Mouse (Mus musculus) forebrain, embryonic 11.5 days (tissue): ENCODE data around the gene Hoxb4. TPM values are rescaled to one million over a fixed set of nuclear protein-coding genes. Genes with fewer than 3 reads are reported as not detected.

Experiments used
- ATAC-seq: fragments of 200-750 bp; cut with Nextera tagmentation; replicated peaks from 2 replicates; pipeline ENCODE4 v1.8.0; 2017; ENCODE audit warnings: moderate TSS enrichment; ENCODE audit not compliant: low FRiP score
- DNase-seq: peaks from one replicate; pipeline ENCODE4 v3.0.0-alpha.2; 2017; ENCODE audit warnings: low spot score
- H3K27ac ChIP-seq: fragments of 300-500 bp; sonication (generic); 2 replicates; pipeline ENCODE4 v1.5.1; 2014; ENCODE audit warnings: low read depth, low read length
- H3K27me3 ChIP-seq: fragments of 300-500 bp; sonication (generic); 2 replicates; pipeline ENCODE4 v1.6.1; 2014; ENCODE audit warnings: mild to moderate bottlenecking, low read length, mixed read lengths; ENCODE audit not compliant: control insufficient read depth, insufficient read depth
- H3K36me3 ChIP-seq: fragments of 300-500 bp; sonication (generic); 2 replicates; pipeline ENCODE4 v1.6.1; 2014; ENCODE audit warnings: mild to moderate bottlenecking, low read length, moderate library complexity, mixed read lengths; ENCODE audit not compliant: control insufficient read depth, insufficient read depth
- H3K4me1 ChIP-seq: fragments of 300-500 bp; sonication (generic); replicated peaks from 2 replicates; pipeline ENCODE4 v1.6.1; 2014; ENCODE audit warnings: low read length, mixed read lengths; ENCODE audit not compliant: control insufficient read depth, insufficient read depth
- H3K4me2 ChIP-seq: fragments of 300-500 bp; sonication (generic); 2 replicates; pipeline ENCODE4 v1.6.1; 2014; ENCODE audit warnings: low read depth, mild to moderate bottlenecking, low read length, moderate library complexity, mixed read lengths; ENCODE audit not compliant: severe bottlenecking
- H3K4me3 ChIP-seq: fragments of 300-500 bp; sonication (generic); 2 replicates; pipeline ENCODE4 v1.5.1; 2014; ENCODE audit warnings: low read depth, low read length
- H3K9ac ChIP-seq: fragments of 300-500 bp; sonication (generic); 2 replicates; pipeline ENCODE4 v1.6.1; 2014; ENCODE audit warnings: low read length
- H3K9me3 ChIP-seq: fragments of 300-500 bp; sonication (generic); 2 replicates; pipeline ENCODE4 v1.6.1; 2016; ENCODE audit warnings: low read length, mixed read lengths; ENCODE audit not compliant: control insufficient read depth
- WGBS: fragments of 180-500 bp; shearing (Covaris S2); extraction: QIAGEN DNeasy Blood & Tissue Kit; methylation state at CpG from one replicate; pipeline ENCODE4 v1.1.7; 2014; 5-methylcytosine and 5-hydroxymethylcytosine counted together
- polyA plus RNA-seq: library from polyadenylated mRNA; unstranded; fragments of >200 nt; fragmentation: Nextera tagmentation; extraction: Ambion mirVana; gene quantifications from 2 replicates; pipeline ENCODE4 v1.2.1, GENCODE M21; 2014

The Hoxb4 gene
- polyA plus RNA-seq, 1 experiment from 2014 or later = not detected

DNA sequence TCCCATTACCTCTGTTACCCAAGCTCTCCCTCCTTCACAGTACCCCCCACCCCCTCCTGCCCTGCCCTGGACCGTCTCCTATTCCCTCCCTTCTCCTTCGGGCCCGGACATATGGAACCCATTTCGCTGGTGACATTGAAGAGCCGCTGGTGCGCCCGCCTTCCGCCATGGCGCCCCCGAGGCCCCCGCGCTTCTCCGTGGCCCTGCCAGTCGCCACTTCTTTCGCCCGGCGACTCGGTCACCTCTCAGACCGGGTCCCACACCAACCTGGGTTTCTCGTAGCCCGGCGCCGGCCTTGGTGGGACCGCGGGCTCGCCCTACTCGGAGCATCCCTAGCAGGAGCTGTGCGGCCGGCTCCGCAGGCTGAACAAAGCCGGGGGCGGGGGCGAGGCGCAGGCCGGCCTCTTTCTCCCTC, 14.6 kb downstream of the Hoxb4 start:
- no peaks in the 10 kb centered on the region for H3K4me1 ChIP-seq
- H3K36me3 ChIP-seq = no peaks in the 10 kb centered on the region
- H3K4me2 ChIP-seq = no peak overlapping the region
- no peak overlapping the region for H3K27ac ChIP-seq
- peak overlapping the region; percentile 1; the same call in 1 of the 2 replicates for H3K4me3 ChIP-seq
- DNase-seq (no peak), ATAC-seq (no peak)
- H3K9me3 ChIP-seq = no peaks in the 10 kb centered on the region
- WGBS = under 1% methylated on average over 35 of the region's 35 CpGs
- H3K9ac ChIP-seq = no peak overlapping the region
- H3K27me3 ChIP-seq = peaks cover 100% of the 10 kb centered on the region

DNA sequence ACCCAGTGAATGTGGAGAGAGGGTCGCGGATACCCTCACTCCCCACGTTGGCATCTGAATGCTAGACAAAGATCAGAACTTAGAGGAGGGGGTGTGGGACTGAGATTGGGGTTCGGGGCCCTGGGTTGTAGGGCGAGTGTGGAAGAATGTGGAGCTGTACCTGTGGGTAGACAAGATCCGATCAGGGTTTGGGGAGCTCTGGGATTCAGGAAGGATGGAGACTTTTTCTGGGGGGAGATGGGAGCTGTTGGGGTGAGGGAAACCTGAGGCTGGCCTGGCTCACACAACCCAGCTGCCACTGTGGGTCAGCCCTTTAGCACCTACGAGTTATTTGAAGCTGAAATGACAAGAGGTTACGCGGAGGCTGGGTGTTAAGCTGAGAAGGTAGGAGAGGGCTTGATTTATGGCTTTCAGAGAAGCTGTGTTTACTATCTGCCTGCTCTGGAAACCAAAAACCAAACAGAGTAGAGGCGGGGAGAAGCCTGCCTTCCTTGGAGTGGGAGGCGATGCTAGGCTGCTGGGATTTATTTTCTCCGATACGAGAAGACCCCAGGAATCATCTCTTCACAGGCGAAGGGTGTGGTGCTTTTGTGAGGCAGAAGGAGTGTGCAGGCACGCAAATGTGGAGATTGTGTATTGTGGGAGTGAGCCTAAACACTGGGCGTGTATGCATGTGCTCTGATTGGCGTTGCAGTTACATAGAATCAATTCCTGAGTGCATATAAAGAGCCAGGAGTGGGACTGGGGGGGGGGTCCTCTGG, 15.4 kb downstream of the Hoxb4 start:
- no peaks in the 10 kb centered on the region for H3K4me1 ChIP-seq
- ATAC-seq (no peak), DNase-seq (no peak)
- H3K9me3 ChIP-seq = no peaks in the 10 kb centered on the region
- peaks cover 100% of the 10 kb centered on the region for H3K27me3 ChIP-seq
- 1% methylated on average over 17 of the region's 17 CpGs for WGBS
- H3K36me3 ChIP-seq = no peaks in the 10 kb centered on the region
- H3K27ac ChIP-seq = no peak overlapping the region
- no peak overlapping the region for H3K4me2 ChIP-seq
- no peak overlapping the region for H3K9ac ChIP-seq
- H3K4me3 ChIP-seq = peak overlapping the region; percentile 1; the same call in 1 of the 2 replicates

DNA sequence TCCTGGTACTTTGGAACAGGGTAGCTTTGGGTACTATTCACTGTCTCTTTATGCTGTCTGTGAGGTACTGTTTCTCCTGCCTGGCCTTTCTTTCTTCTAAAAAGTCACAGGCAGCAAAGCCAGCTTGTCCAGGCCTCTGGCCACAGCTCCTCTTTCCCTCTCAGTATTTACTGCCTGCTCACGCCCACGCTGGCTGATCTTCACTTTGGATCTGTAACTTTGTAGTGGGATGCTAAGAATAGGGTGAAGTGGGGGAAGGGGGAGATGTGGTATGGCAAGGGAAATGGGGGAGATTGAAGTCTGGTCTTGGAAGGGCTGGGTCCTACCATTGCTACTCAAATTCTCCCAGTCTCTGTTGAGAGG, 15.9 kb downstream of the Hoxb4 start:
- 3% methylated on average over 2 of the region's 2 CpGs for WGBS
- ATAC-seq = no peak

DNA sequence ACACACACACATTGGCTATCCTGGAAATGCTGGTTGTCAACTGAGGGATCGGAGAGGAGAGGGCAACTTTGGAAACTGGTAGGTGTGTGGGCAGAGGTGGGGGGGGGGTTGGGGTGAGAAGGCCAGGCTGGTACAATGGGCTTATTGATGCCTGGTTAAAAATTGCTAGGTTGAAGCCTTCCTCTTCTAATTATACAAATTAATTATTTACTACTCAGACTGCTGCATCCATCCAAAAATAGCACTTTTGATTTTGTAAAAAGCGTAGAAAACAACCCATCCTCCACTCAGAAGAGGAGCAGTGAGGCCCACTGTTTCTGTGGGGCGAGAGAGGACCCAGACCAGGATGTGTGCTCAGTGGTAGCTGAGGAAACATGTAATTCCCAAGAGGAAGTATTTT, 16.9 kb downstream of the Hoxb4 start:
- no peaks in the 10 kb centered on the region for H3K4me1 ChIP-seq
- H3K4me2 ChIP-seq = no peak overlapping the region
- no peak for DNase-seq
- H3K4me3 ChIP-seq = no peak overlapping the region
- no peaks in the 10 kb centered on the region for H3K9me3 ChIP-seq
- H3K36me3 ChIP-seq = no peaks in the 10 kb centered on the region
- H3K27me3 ChIP-seq = peaks cover 100% of the 10 kb centered on the region
- ATAC-seq = no peak
- no peak overlapping the region for H3K9ac ChIP-seq
- WGBS = 35% methylated on average over 3 of the region's 3 CpGs
- H3K27ac ChIP-seq = no peak overlapping the region

More for the DNA sequence above, 15.9 kb downstream of the Hoxb4 start:
- no peak overlapping the region for H3K27ac ChIP-seq
- no peak overlapping the region for H3K4me3 ChIP-seq
- H3K27me3 ChIP-seq = peaks cover 100% of the 10 kb centered on the region
- no peaks in the 10 kb centered on the region for H3K36me3 ChIP-seq
- H3K4me2 ChIP-seq = no peak overlapping the region
- no peak for DNase-seq
- H3K9ac ChIP-seq = no peak overlapping the region
- H3K4me1 ChIP-seq = no peaks in the 10 kb centered on the region
- H3K9me3 ChIP-seq = no peaks in the 10 kb centered on the region

DNA sequence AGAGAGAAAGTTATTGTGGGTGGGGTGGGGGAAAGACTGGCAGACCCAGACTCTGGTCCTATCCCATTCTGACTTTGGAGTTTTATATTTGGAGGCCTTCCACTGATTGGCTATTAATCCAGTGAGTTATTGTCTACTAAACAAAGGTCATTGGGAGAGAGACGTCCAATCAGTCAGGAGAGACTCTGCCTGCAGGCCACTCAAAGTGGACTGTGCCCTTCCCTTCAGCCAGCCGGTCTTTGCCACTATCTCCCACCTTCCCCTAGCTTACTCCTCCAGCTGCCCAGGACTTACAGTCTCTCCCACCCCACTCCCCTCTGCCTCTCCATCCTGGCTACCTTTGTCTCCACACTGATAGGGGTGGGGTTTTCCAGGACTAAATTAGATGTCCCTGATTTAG, 18.5 kb downstream of the Hoxb4 start:
- H3K9ac ChIP-seq = no peak overlapping the region

DNA sequence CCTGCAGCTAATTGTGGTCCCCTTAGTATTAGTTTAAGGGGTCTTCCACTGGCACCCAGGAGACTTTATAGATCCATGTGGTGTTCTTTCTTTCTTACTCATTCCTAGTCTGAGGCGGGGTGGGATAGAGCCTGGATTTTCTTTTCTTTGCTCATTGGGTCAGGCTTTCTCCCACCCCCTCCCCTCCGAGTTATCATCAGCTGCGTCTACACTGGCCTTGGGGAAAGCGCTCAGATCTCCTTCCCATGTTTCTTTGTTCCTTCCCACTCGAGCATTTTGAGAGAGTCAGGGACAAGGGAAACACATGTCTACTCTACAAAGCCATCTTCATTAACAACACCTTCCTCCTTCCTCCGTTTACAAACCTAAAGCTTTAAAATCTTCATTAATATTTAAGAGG, 19.0 kb downstream of the Hoxb4 start:
- no peaks in the 10 kb centered on the region for H3K36me3 ChIP-seq

More for the DNA sequence above, 18.5 kb downstream of the Hoxb4 start:
- Histone ChIP-seq H3K4me1 (0 out of 2 replicates have a peak, but pooled peaks cover 2% of the 10 kb centered on the region), H3K4me3 (no peak overlapping the region), H3K9me3 (no peaks in the 10 kb centered on the region), H3K27ac (no peak overlapping the region), H3K36me3 (no peaks in the 10 kb centered on the region), H3K27me3 (peaks cover 97% of the 10 kb centered on the region), H3K4me2 (no peak overlapping the region)
- ATAC-seq (no peak), DNase-seq (no peak)
- 4% methylated on average over 2 of the region's 2 CpGs for WGBS

DNA sequence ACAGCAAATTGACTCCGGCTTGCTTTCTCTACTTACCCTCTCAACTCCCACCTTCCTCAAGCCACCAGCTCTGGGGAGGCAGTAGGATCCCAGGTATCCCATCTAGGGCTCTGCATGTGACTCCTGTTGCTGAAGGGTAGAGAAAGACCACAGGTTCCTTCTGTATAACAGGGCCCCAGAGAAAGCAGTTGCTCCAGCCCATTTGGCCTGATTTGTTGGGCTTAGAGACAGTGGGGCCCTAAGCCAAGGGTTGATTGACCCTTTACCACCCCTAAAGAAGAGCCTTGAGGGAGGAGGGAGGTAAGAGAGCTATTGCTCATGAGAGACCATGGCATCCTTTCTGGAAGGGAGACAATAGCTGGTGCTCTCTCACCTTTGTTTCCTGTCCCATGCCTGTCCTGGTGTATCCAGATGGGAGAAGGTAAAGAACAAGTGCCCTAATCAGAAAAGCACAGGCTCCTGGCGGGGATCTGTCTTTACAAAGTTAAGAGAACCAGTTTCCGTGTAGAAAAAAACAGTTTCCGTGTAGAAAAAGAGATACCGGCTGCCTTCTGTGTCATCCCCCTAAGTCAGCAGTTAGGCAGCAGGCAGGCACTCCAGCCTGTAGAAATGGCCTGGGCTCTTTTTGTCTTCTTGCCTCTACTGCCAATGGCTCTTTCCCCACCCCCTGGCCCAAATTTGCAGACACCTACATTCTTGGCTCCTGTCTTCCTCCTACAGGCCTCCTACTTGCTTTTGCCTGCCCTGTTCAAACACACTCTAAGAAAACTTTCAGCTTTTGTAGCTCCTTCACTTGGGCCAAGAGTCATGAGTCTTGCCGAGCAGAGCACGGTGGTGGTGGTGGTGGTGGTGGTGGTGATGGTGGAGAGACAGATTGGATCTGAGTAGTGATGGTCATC, 21.1 kb downstream of the Hoxb4 start:
- peak; percentile 54 for DNase-seq
- WGBS = 9% methylated on average over 7 of the region's 7 CpGs
- Histone ChIP-seq H3K27me3 (peaks cover 97% of the 10 kb centered on the region), H3K9ac (no peak overlapping the region), H3K9me3 (no peaks in the 10 kb centered on the region), H3K4me2 (no peak overlapping the region), H3K4me1 (0 out of 2 replicates have a peak, but pooled peaks cover 2% of the 10 kb centered on the region), H3K36me3 (no peaks in the 10 kb centered on the region), H3K27ac (no peak overlapping the region), H3K4me3 (no peak overlapping the region)
- ATAC-seq = no peak

More for the DNA sequence above, 19.0 kb downstream of the Hoxb4 start:
- 3% methylated on average over 6 of the region's 6 CpGs for WGBS
- peaks cover 97% of the 10 kb centered on the region for H3K27me3 ChIP-seq
- no peak for DNase-seq
- H3K4me2 ChIP-seq = no peak overlapping the region
- H3K9ac ChIP-seq = no peak overlapping the region
- no peak overlapping the region for H3K27ac ChIP-seq
- 0 out of 2 replicates have a peak, but pooled peaks cover 2% of the 10 kb centered on the region for H3K4me1 ChIP-seq
- H3K9me3 ChIP-seq = no peaks in the 10 kb centered on the region
- ATAC-seq = no peak
- H3K4me3 ChIP-seq = no peak overlapping the region

DNA sequence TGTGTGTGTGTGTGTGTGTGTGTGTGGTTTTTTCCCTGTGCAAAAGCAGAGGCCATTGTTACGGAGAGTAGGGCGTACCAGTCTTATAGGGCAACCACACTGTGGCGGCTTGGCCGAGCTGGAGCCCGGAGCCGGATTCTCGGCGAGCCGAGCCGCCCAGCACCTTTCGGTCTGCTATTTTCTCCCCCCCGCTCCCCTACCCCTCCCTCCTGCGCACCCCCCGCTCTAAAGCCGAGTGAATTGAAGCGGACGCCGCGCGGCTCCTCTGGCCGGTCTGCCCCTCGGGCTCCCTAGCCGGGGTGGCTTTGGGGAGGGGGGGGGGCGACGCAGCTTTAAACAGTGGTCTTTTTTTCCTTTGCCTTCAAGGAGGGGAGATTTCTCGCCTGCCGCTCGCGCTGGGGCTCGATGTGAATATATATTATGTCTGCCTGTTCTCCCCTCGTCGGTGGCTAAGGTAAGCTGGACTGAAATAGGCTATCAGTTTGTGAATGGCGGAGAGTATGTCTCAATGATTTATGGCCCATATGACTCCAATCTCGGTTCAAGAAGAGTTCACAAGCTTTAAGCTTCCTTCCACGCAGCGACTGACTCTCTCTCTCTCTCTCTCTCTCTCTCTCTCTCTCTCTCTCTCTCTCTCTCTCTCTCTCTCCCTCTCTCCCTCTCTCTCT, 22.8 kb downstream of the Hoxb4 start:
- no peak overlapping the region for H3K27ac ChIP-seq
- no peaks in the 10 kb centered on the region for H3K36me3 ChIP-seq
- DNase-seq = peak; percentile 60
- under 1% methylated on average over 26 of the region's 36 CpGs for WGBS
- H3K4me3 ChIP-seq = no peak overlapping the region
- no peak overlapping the region for H3K9ac ChIP-seq
- H3K9me3 ChIP-seq = no peaks in the 10 kb centered on the region
- ATAC-seq = no peak
- 0 out of 2 replicates have a peak, but pooled peaks cover 2% of the 10 kb centered on the region for H3K4me1 ChIP-seq
- H3K4me2 ChIP-seq = no peak overlapping the region
- H3K27me3 ChIP-seq = peaks cover 97% of the 10 kb centered on the region
